Mouse (Mus musculus) midbrain, postnatal 0 days (tissue): ENCODE measurements at regions not wholly inside any gene's neighbourhood (a gene's known extent, or its start where the extent isn't known, plus 50 kb on each side); places are given as distances from the start of the nearest gene placed in this dataset.
"Not testable (repeated sequence)": the region's sequence is repeated elsewhere in the genome, so short reads cannot be mapped to it uniquely, and the experiment has no call there.

Source experiments
- ATAC-seq: fragments of 200-750 bp; cut with Nextera tagmentation; 2 replicates; pipeline ENCODE4 v1.8.0; 2017; ENCODE audit warnings: moderate number of reproducible peaks, mild to moderate bottlenecking, moderate TSS enrichment, moderate library complexity; ENCODE audit not compliant: low FRiP score
- DNase-seq: peaks from one replicate; pipeline ENCODE4 v3.0.0-alpha.2; 2015; ENCODE audit warnings: low spot score
- H3K27ac ChIP-seq: fragments of 300-500 bp; sonication (generic); 2 replicates; pipeline ENCODE4 v1.5.1; 2014; ENCODE audit warnings: low read depth, mild to moderate bottlenecking, low read length, mixed read lengths
- H3K27me3 ChIP-seq: fragments of 300-500 bp; sonication (generic); 2 replicates; pipeline ENCODE4 v1.6.1; 2014; ENCODE audit warnings: low read length, control low read depth, mixed read lengths; ENCODE audit not compliant: insufficient read depth
- H3K36me3 ChIP-seq: fragments of 300-500 bp; sonication (generic); 2 replicates; pipeline ENCODE4 v1.6.1; 2014; ENCODE audit warnings: low read length, control low read depth, mixed read lengths; ENCODE audit not compliant: insufficient read depth
- H3K4me1 ChIP-seq: fragments of 300-500 bp; sonication (generic); 2 replicates; pipeline ENCODE4 v1.6.1; 2014; ENCODE audit warnings: mild to moderate bottlenecking, control low read depth, antibody characterized with exemption, low read length, mixed read lengths; ENCODE audit not compliant: insufficient read depth
- H3K4me2 ChIP-seq: fragments of 300-500 bp; sonication (generic); 2 replicates; pipeline ENCODE4 v1.6.1; 2014; ENCODE audit warnings: low read depth, mild to moderate bottlenecking, low read length, mixed read lengths; ENCODE audit not compliant: poor library complexity, severe bottlenecking
- H3K4me3 ChIP-seq: fragments of 300-500 bp; sonication (generic); 2 replicates; pipeline ENCODE4 v1.5.1; 2014; ENCODE audit warnings: low read depth, mild to moderate bottlenecking, low read length, moderate library complexity
- H3K9ac ChIP-seq: fragments of 300-500 bp; sonication (generic); replicated peaks from 2 replicates; pipeline ENCODE4 v1.6.1; 2014; ENCODE audit warnings: mild to moderate bottlenecking, low read length, moderate library complexity, mixed read lengths; ENCODE audit not compliant: poor library complexity, severe bottlenecking
- H3K9me3 ChIP-seq: fragments of 300-500 bp; sonication (generic); 2 replicates; pipeline ENCODE4 v1.6.1; 2016; ENCODE audit warnings: low read length, control low read depth
- CTCF ChIP-seq: IDR thresholded peaks from 2 replicates; pipeline ENCODE4 v1.5.1; 2016; ENCODE audit warnings: antibody characterized with exemption, mild to moderate bottlenecking
- WGBS: fragments of 180-500 bp; shearing (Covaris S2); extraction: QIAGEN DNeasy Blood & Tissue Kit; methylation state at CpG from one replicate; pipeline ENCODE4 v1.1.7; 2014; 5-methylcytosine and 5-hydroxymethylcytosine counted together

GRCm38 (mm10) chrX:131383501-131383900 is 1634.0 kb downstream of the Diaph2 start:
- H3K4me2 ChIP-seq: no peak overlapping the region
- WGBS: 96% methylated on average over 2 of the region's 2 CpGs

GRCm38 (mm10) chrX:131402189-131402588 is 1652.6 kb downstream of the Diaph2 start:
- no peaks in the 10 kb centered on the region for H3K27me3 ChIP-seq
- H3K9ac ChIP-seq: no peak overlapping the region
- H3K4me3 ChIP-seq: no peak overlapping the region
- no peak overlapping the region for H3K4me2 ChIP-seq
- TF ChIP-seq CTCF: no peak
- H3K9me3 ChIP-seq: no peaks in the 10 kb centered on the region
- no peak overlapping the region for H3K27ac ChIP-seq
- H3K36me3 ChIP-seq: no peaks in the 10 kb centered on the region
- no peak for DNase-seq
- no peaks in the 10 kb centered on the region for H3K4me1 ChIP-seq
- ATAC-seq: no peak
- WGBS: 94% methylated on average over 1 of the region's 1 CpGs

More at GRCm38 (mm10) chrX:131383501-131383900, 1634.0 kb downstream of the Diaph2 start:
- ATAC-seq (no peak), DNase-seq (no peak)
- TF ChIP-seq CTCF: no peak
- Histone ChIP-seq H3K4me1 (no peaks in the 10 kb centered on the region), H3K36me3 (no peaks in the 10 kb centered on the region), H3K27me3 (no peaks in the 10 kb centered on the region), H3K4me3 (no peak overlapping the region), H3K9ac (no peak overlapping the region), H3K9me3 (no peaks in the 10 kb centered on the region), H3K27ac (no peak overlapping the region)

GRCm38 (mm10) chrX:131402891-131403290 is 1653.3 kb downstream of the Diaph2 start:
- not testable (repeated sequence) for H3K4me1 ChIP-seq, H3K27me3 ChIP-seq, H3K27ac ChIP-seq, H3K4me2 ChIP-seq, H3K36me3 ChIP-seq, ATAC-seq, H3K9ac ChIP-seq, DNase-seq, H3K9me3 ChIP-seq, H3K4me3 ChIP-seq
- WGBS: 73% methylated on average over 2 of the region's 2 CpGs

DNA sequence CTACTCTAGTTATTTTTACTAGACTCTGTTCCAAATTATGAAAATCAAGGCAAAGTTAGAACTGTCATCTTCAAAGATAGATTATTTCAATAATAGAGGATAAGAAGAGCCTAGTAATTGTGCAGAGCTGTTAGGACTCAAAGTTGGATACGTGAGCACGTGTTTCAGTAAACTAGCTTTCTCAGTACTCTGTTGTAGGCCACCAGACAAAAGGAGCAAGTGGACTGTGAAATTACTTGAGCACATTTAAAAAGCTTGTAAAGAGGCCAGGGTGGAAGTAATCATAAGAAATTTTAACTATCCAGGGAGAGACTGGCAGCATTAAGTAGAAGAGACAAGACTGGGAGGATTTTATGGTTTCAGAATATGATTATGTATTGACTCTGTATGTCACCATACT is 1657.1 kb downstream of the Diaph2 start:
- Histone ChIP-seq H3K4me2 (no peak overlapping the region), H3K27ac (no peak overlapping the region), H3K27me3 (no peaks in the 10 kb centered on the region), H3K9me3 (no peaks in the 10 kb centered on the region), H3K4me1 (no peaks in the 10 kb centered on the region), H3K9ac (no peak overlapping the region), H3K36me3 (no peaks in the 10 kb centered on the region), H3K4me3 (no peak overlapping the region)
- DNase-seq (no peak), ATAC-seq (no peak)
- TF ChIP-seq CTCF: no peak
- 58% methylated on average over 2 of the region's 2 CpGs for WGBS

GRCm38 (mm10) chrX:131410567-131410966 is 1661.0 kb downstream of the Diaph2 start:
- H3K9ac ChIP-seq: no peak overlapping the region
- ATAC-seq: no peak
- no peak for DNase-seq
- H3K4me2 ChIP-seq: no peak overlapping the region
- no peaks in the 10 kb centered on the region for H3K36me3 ChIP-seq
- no peak overlapping the region for H3K4me3 ChIP-seq
- H3K9me3 ChIP-seq: no peaks in the 10 kb centered on the region
- H3K4me1 ChIP-seq: no peaks in the 10 kb centered on the region
- no peak for TF ChIP-seq CTCF
- no peak overlapping the region for H3K27ac ChIP-seq
- H3K27me3 ChIP-seq: no peaks in the 10 kb centered on the region

- no peaks in the 10 kb centered on the region for H3K36me3 ChIP-seq
- no peak for TF ChIP-seq CTCF
- ATAC-seq (no peak), DNase-seq (no peak)
- H3K9ac ChIP-seq: no peak overlapping the region
- no peaks in the 10 kb centered on the region for H3K27me3 ChIP-seq
- no peak overlapping the region for H3K4me2 ChIP-seq
- no peaks in the 10 kb centered on the region for H3K9me3 ChIP-seq
- H3K27ac ChIP-seq: no peak overlapping the region
- H3K4me3 ChIP-seq: no peak overlapping the region
- no peaks in the 10 kb centered on the region for H3K4me1 ChIP-seq
- 89% methylated on average over 2 of the region's 2 CpGs for WGBS
Observed at GRCm38 (mm10) chrX:131422178-131422577, 1672.6 kb downstream of the Diaph2 start.
